Mouse (Mus musculus) kidney, embryonic 16.5 days (tissue): ENCODE data around the gene Tmem158. TPM values are rescaled to one million over a fixed set of nuclear protein-coding genes. Genes with fewer than 3 reads are reported as not detected.

Experiments used
- ATAC-seq: fragments of 200-750 bp; cut with Nextera tagmentation; 2 replicates; pipeline ENCODE4 v1.8.0; 2017; ENCODE audit warnings: moderate TSS enrichment; ENCODE audit not compliant: low FRiP score, low TSS enrichment
- H3K27ac ChIP-seq: fragments of 300-500 bp; sonication (generic); 2 replicates; pipeline ENCODE4 v1.5.1; 2014; ENCODE audit warnings: low read length
- H3K27me3 ChIP-seq: fragments of 300-500 bp; sonication (generic); 2 replicates; pipeline ENCODE4 v1.6.1; 2014; ENCODE audit warnings: low read length, control low read depth, mixed read lengths; ENCODE audit not compliant: insufficient read depth
- H3K36me3 ChIP-seq: fragments of 300-500 bp; sonication (generic); 2 replicates; pipeline ENCODE4 v1.6.1; 2014; ENCODE audit warnings: low read length, control low read depth, mixed read lengths; ENCODE audit not compliant: insufficient read depth
- H3K4me1 ChIP-seq: fragments of 300-500 bp; sonication (generic); 2 replicates; pipeline ENCODE4 v1.6.1; 2014; ENCODE audit warnings: low read length, control low read depth, mixed read lengths; ENCODE audit not compliant: insufficient read depth
- H3K4me2 ChIP-seq: fragments of 300-500 bp; sonication (generic); replicated peaks from 2 replicates; pipeline ENCODE4 v1.6.1; 2014; ENCODE audit warnings: low read depth, low read length
- H3K4me3 ChIP-seq: fragments of 300-500 bp; sonication (generic); 2 replicates; pipeline ENCODE4 v1.5.1; 2014; ENCODE audit warnings: mild to moderate bottlenecking, low read length
- H3K9ac ChIP-seq: fragments of 300-500 bp; sonication (generic); replicated peaks from 2 replicates; pipeline ENCODE4 v1.6.1; 2014; ENCODE audit warnings: low read length
- H3K9me3 ChIP-seq: fragments of 300-500 bp; sonication (generic); 2 replicates; pipeline ENCODE4 v1.6.1; 2016; ENCODE audit warnings: low read length, control low read depth
- WGBS: fragments of 180-500 bp; shearing (Covaris S2); extraction: QIAGEN DNeasy Blood & Tissue Kit; methylation state at CpG from one replicate; pipeline ENCODE4 v1.1.7; 2014; 5-methylcytosine and 5-hydroxymethylcytosine counted together
- polyA plus RNA-seq: library from polyadenylated mRNA; unstranded; fragments of >200 nt; fragmentation: Nextera tagmentation; extraction: Ambion mirVana; gene quantifications from 2 replicates; pipeline ENCODE4 v1.2.1, GENCODE M21; 2015

Tmem158 gene
- polyA plus RNA-seq, 1 experiment from 2014 or later, result 4.7 TPM

- Histone ChIP-seq H3K4me3 (no peak overlapping the region), H3K9me3 (no peaks in the 10 kb centered on the region), H3K27ac (peak overlapping the region; percentile 64), H3K9ac (0 out of 2 replicates have a peak overlapping the region, but pooled peaks have one; percentile 19), H3K4me1 (peaks cover 13% of the 10 kb centered on the region), H3K36me3 (no peaks in the 10 kb centered on the region), H3K27me3 (no peaks in the 10 kb centered on the region), H3K4me2 (no peak overlapping the region)
- WGBS, result 30% methylated on average over 2 of the region's 2 CpGs
- ATAC-seq, result peak; percentile 75
Measured at GRCm38 (mm10) chr9:123237739-123238138, 22.8 kb downstream of the Tmem158 start.

- no peak overlapping the region for H3K4me3 ChIP-seq
- peaks cover 13% of the 10 kb centered on the region for H3K4me1 ChIP-seq
- 35% methylated on average over 3 of the region's 3 CpGs for WGBS
- no peaks in the 10 kb centered on the region for H3K9me3 ChIP-seq
- ATAC-seq, result no peak
- H3K9ac ChIP-seq, result no peak overlapping the region
- H3K27ac ChIP-seq, result no peak overlapping the region
- H3K36me3 ChIP-seq, result no peaks in the 10 kb centered on the region
- no peak overlapping the region for H3K4me2 ChIP-seq
- no peaks in the 10 kb centered on the region for H3K27me3 ChIP-seq
Measured at GRCm38 (mm10) chr9:123235621-123236020, 24.9 kb downstream of the Tmem158 start.

GRCm38 (mm10) chr9:123229826-123230225 lies 30.7 kb downstream of the Tmem158 start:
- Histone ChIP-seq H3K4me1 (no peaks in the 10 kb centered on the region), H3K27ac (no peak overlapping the region), H3K27me3 (no peaks in the 10 kb centered on the region), H3K36me3 (no peaks in the 10 kb centered on the region), H3K9ac (no peak overlapping the region), H3K4me2 (no peak overlapping the region), H3K9me3 (no peaks in the 10 kb centered on the region), H3K4me3 (no peak overlapping the region)
- WGBS, result 61% methylated on average over 4 of the region's 4 CpGs
- ATAC-seq, result no peak

- Histone ChIP-seq H3K4me3 (no peak overlapping the region), H3K27me3 (no peaks in the 10 kb centered on the region), H3K27ac (no peak overlapping the region), H3K4me2 (no peak overlapping the region), H3K36me3 (no peaks in the 10 kb centered on the region), H3K4me1 (no peaks in the 10 kb centered on the region), H3K9ac (no peak overlapping the region), H3K9me3 (no peaks in the 10 kb centered on the region)
- ATAC-seq, result no peak
Measured at GRCm38 (mm10) chr9:123228671-123229070, 31.9 kb downstream of the Tmem158 start.

GRCm38 (mm10) chr9:123227106-123227750 lies 33.3 kb downstream of the Tmem158 start:
- Histone ChIP-seq H3K9me3 (no peaks in the 10 kb centered on the region), H3K4me2 (no peak overlapping the region), H3K27me3 (no peaks in the 10 kb centered on the region), H3K9ac (no peak overlapping the region), H3K36me3 (no peaks in the 10 kb centered on the region), H3K4me1 (no peaks in the 10 kb centered on the region), H3K27ac (no peak overlapping the region), H3K4me3 (no peak overlapping the region)
- 76% methylated on average over 3 of the region's 3 CpGs for WGBS
- no peak for ATAC-seq

GRCm38 (mm10) chr9:123224863-123225431 lies 35.6 kb downstream of the Tmem158 start:
- no peak overlapping the region for H3K9ac ChIP-seq
- H3K4me2 ChIP-seq, result no peak overlapping the region
- H3K27me3 ChIP-seq, result no peaks in the 10 kb centered on the region
- H3K36me3 ChIP-seq, result no peaks in the 10 kb centered on the region
- H3K4me3 ChIP-seq, result no peak overlapping the region
- ATAC-seq, result peak; percentile 23; the same call in 1 of the 2 replicates
- H3K4me1 ChIP-seq, result no peaks in the 10 kb centered on the region
- 71% methylated on average over 2 of the region's 2 CpGs for WGBS
- H3K27ac ChIP-seq, result no peak overlapping the region
- H3K9me3 ChIP-seq, result no peaks in the 10 kb centered on the region

GRCm38 (mm10) chr9:123219826-123220225 lies 40.7 kb downstream of the Tmem158 start:
- H3K9me3 ChIP-seq, result no peaks in the 10 kb centered on the region
- H3K4me1 ChIP-seq, result no peaks in the 10 kb centered on the region; the same call in 1 of the 2 replicates
- no peak overlapping the region for H3K4me3 ChIP-seq
- H3K27me3 ChIP-seq, result 0 out of 2 replicates have a peak, but pooled peaks cover 12% of the 10 kb centered on the region
- no peak overlapping the region for H3K9ac ChIP-seq
- 50% methylated on average over 5 of the region's 5 CpGs for WGBS
- H3K36me3 ChIP-seq, result no peaks in the 10 kb centered on the region
- no peak overlapping the region for H3K4me2 ChIP-seq
- ATAC-seq, result no peak
- 0 out of 2 replicates have a peak overlapping the region, but pooled peaks have one; percentile 31 for H3K27ac ChIP-seq

GRCm38 (mm10) chr9:123215621-123216440 lies 44.7 kb downstream of the Tmem158 start, which contains the start of gene Cdcp1:
Cdcp1 (minus strand) TSS chr9:123216038.
- no peaks in the 10 kb centered on the region for H3K36me3 ChIP-seq
- H3K4me3 ChIP-seq, result peak within 1 kb of the TSS; percentile 53
- no peaks in the 10 kb centered on the region; the same call in 1 of the 2 replicates for H3K4me1 ChIP-seq
- peak within 1 kb of the TSS; percentile 64 for H3K4me2 ChIP-seq
- peak within 1 kb of the TSS; percentile 65 for H3K9ac ChIP-seq
- H3K9me3 ChIP-seq, result no peaks in the 10 kb centered on the region
- WGBS, result 8% methylated on average over 44 of the region's 45 CpGs
- H3K27me3 ChIP-seq, result 0 out of 2 replicates have a peak, but pooled peaks cover 12% of the 10 kb centered on the region
- peak within 1 kb of the TSS; percentile 28 for H3K27ac ChIP-seq
- peak; percentile 91 for ATAC-seq

GRCm38 (mm10) chr9:123213371-123213770 lies 47.2 kb downstream of the Tmem158 start:
- Histone ChIP-seq H3K4me1 (no peaks in the 10 kb centered on the region; the same call in 1 of the 2 replicates), H3K27ac (no peak overlapping the region), H3K4me3 (no peak overlapping the region), H3K9me3 (no peaks in the 10 kb centered on the region), H3K4me2 (no peak overlapping the region), H3K36me3 (no peaks in the 10 kb centered on the region), H3K9ac (no peak overlapping the region), H3K27me3 (0 out of 2 replicates have a peak, but pooled peaks cover 12% of the 10 kb centered on the region)
- WGBS, result 62% methylated on average over 9 of the region's 9 CpGs
- no peak for ATAC-seq
